Mouse (Mus musculus) CH12.LX (cell line): ENCODE measurements around the gene Fbxl21. TPM values are rescaled to one million over a fixed set of nuclear protein-coding genes. Genes with fewer than 3 reads are reported as not detected.

Source experiments
- DNase-seq: peaks from one replicate; pipeline ENCODE4 v3.0.0-alpha.2; 2013; ENCODE audit errors: extremely low read depth
- H3K27ac ChIP-seq: 2 replicates; pipeline ENCODE4 v1.5.1; 2012; ENCODE audit warnings: low read depth, mild to moderate bottlenecking, control low read depth, moderate library complexity; ENCODE audit not compliant: insufficient read depth
- H3K27me3 ChIP-seq: replicated peaks from 2 replicates; pipeline ENCODE3; 2012; ENCODE audit warnings: inconsistent platforms
- H3K36me3 ChIP-seq, 2 experiments: replicated peaks in 1 of 2; 2 replicates each; pipeline versions ENCODE3 to v1.6.1; 2012; ENCODE audit warnings: inconsistent platforms in 1 of 2, low read length in 1 of 2, mild to moderate bottlenecking in 1 of 2, mixed read lengths in 1 of 2, moderate library complexity in 1 of 2; ENCODE audit not compliant: control insufficient read depth in 1 of 2, insufficient read depth in 1 of 2
- H3K4me1 ChIP-seq, 2 experiments: 2 replicates each; pipeline ENCODE4 v1.6.1; 2012; ENCODE audit warnings: inconsistent platforms in 1 of 2, moderate library complexity in 1 of 2; ENCODE audit not compliant: insufficient read depth in 2 of 2, control insufficient read depth in 1 of 2
- H3K4me2 ChIP-seq: 2 replicates; pipeline ENCODE4 v1.6.1; 2012; ENCODE audit warnings: low read depth, mild to moderate bottlenecking, control low read depth; ENCODE audit not compliant: poor library complexity, insufficient read depth, severe bottlenecking
- H3K4me3 ChIP-seq, 3 experiments: fragments of 150-350 bp in 1 of 3; sonication (generic) in 1 of 3; replicated peaks in 1 of 3; 2 replicates each; pipeline versions ENCODE3 to v1.5.1; 2011 to 2012; ENCODE audit warnings: low read depth in 2 of 3, low read length in 2 of 3, mild to moderate bottlenecking in 2 of 3, moderate library complexity in 2 of 3, control low read depth in 1 of 3, improper control_type of control experiment in 1 of 3, inconsistent platforms in 1 of 3, mixed read lengths in 1 of 3; ENCODE audit not compliant: poor library complexity in 1 of 3
- H3K79me2 ChIP-seq: replicated peaks from 2 replicates; pipeline ENCODE4 v1.6.1; 2012; ENCODE audit warnings: mild to moderate bottlenecking, moderate library complexity; ENCODE audit not compliant: control insufficient read depth, poor library complexity, insufficient read depth, severe bottlenecking; ENCODE audit errors: extremely low read depth
- H3K9ac ChIP-seq: 2 replicates; pipeline ENCODE4 v1.6.1; 2012; ENCODE audit warnings: low read depth, mild to moderate bottlenecking, control low read depth, moderate library complexity; ENCODE audit not compliant: insufficient read depth
- H3K9me3 ChIP-seq: replicated peaks from 2 replicates; pipeline ENCODE3; 2012; ENCODE audit warnings: low read length, inconsistent platforms, mixed read lengths
- ELF1 ChIP-seq: IDR thresholded peaks from 2 replicates; pipeline ENCODE4 v1.6.1; 2014; ENCODE audit warnings: low read depth, mild to moderate bottlenecking, inconsistent platforms, low read length, improper control_type of control experiment
- KAT2A ChIP-seq: IDR thresholded peaks from 2 replicates; pipeline ENCODE4 v1.6.1; 2012; ENCODE audit warnings: low read length, improper control_type of control experiment, inconsistent platforms; ENCODE audit not compliant: insufficient replicate concordance
- MEF2A ChIP-seq: IDR thresholded peaks from 2 replicates; pipeline ENCODE4 v1.6.1; 2014; ENCODE audit warnings: low read depth, mild to moderate bottlenecking, inconsistent platforms, low read length, improper control_type of control experiment, borderline replicate concordance
- NELFE ChIP-seq: IDR thresholded peaks from 2 replicates; pipeline ENCODE4 v1.6.1; 2011; ENCODE audit warnings: low read depth, low read length, improper control_type of control experiment
- UBTF ChIP-seq: IDR thresholded peaks from 2 replicates; pipeline ENCODE4 v1.6.1; 2012; ENCODE audit warnings: low read depth, mild to moderate bottlenecking, inconsistent platforms, low read length, improper control_type of control experiment, moderate library complexity
- USF1 ChIP-seq: IDR thresholded peaks from 2 replicates; pipeline ENCODE4 v1.6.1; 2014; ENCODE audit warnings: low read depth, mild to moderate bottlenecking, inconsistent platforms, low read length, improper control_type of control experiment
- dilution Hi-C: fragments of 300-500 bp; cut with MboI; formaldehyde crosslinking; loops from 2 replicates; pipeline ENCODE4 v1.14.3; 2020; ENCODE audit warnings: low sequenced_read_pairs; ENCODE audit not compliant: extremely low pct_unique_long_range_greater_than_20kb, extremely low pct_ligation_motif_present
- in situ Hi-C: fragments of 300-500 bp; cut with MboI; formaldehyde crosslinking; loops from 3 replicates; pipeline ENCODE4 v1.14.3; 2019; ENCODE audit warnings: low sequenced_read_pairs, low pct_ligation_motif_present, low pct_unique_long_range_greater_than_20kb, mixed read lengths
- polyA plus RNA-seq: library from polyadenylated mRNA; unstranded; fragments of >175 nt; gene quantifications from 2 replicates; pipeline ENCODE4 v1.2.1, GENCODE M21; 2012; ENCODE audit warnings: low read depth; ENCODE audit not compliant: insufficient read length
- total RNA-seq, 2 experiments: library from RNA; depleted of rRNA; stranded (reverse); fragments of 300-350 nt in 1 of 2; fragments of >200 nt in 1 of 2; gene quantifications; 2 replicates each; pipeline ENCODE4 v1.2.3; 2012 to 2014

Fbxl21 gene
- total and polyA plus RNA-seq, 3 experiments = not detected

DNA sequence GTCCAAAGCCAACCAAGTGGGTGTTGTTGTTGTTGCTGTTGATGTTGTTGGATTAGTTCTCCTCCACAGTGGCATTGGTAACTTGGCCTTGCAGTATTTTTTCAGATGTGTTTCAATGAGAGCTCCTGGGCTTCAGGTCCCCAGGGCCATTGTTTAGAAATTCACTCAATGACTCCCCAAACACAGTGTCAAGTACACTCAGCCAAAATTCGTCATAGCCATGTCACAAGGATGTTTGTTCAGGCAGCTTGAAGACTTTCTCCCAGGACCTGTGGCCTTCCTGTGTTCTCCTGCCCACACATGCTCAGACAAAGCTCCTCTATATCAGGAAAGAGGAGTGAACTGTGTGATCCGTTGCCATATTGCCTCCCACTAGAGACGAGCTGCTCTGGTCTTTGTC lies 63.8 kb downstream of the Fbxl21 start:
- in situ Hi-C loops = no loop called here
- Histone ChIP-seq H3K79me2 (no peaks in the 10 kb centered on the region), H3K4me3 (no peak overlapping the region), H3K36me3 (no peaks in the 10 kb centered on the region), H3K27ac (no peak overlapping the region), H3K27me3 (peaks cover 77% of the 10 kb centered on the region), H3K9ac (no peak overlapping the region), H3K9me3 (no peaks in the 10 kb centered on the region), H3K4me2 (no peak overlapping the region), H3K4me1 (no peaks in the 10 kb centered on the region)
- dilution Hi-C loops = no loop called here
- TF ChIP-seq KAT2A = no peak
- TF ChIP-seq ELF1 = no peak
- TF ChIP-seq UBTF = no peak
- TF ChIP-seq MEF2A = no peak
- TF ChIP-seq NELFE = no peak
- TF ChIP-seq USF1 = no peak
- no peak for DNase-seq

Other genes with a start within 250 kb of the Fbxl21 start
- gene Cxcl14, start 225.9 kb upstream of the Fbxl21 start, total RNA-seq (2012; rRNA removed) = not detected in 2 replicates
- not detected in 2 replicates for gene Cxcl14, start 225.9 kb upstream of the Fbxl21 start, total RNA-seq (2014; rRNA removed)
- not detected in 2 replicates for gene Cxcl14, start 225.9 kb upstream of the Fbxl21 start, polyA plus RNA-seq
- not detected in 2 replicates for gene Gm3045, start 95.9 kb upstream of the Fbxl21 start, total RNA-seq (2012; rRNA removed)
- gene Gm3045, start 95.9 kb upstream of the Fbxl21 start, total RNA-seq (2014; rRNA removed) = not detected in 2 replicates
- not detected in 2 replicates for gene Gm3045, start 95.9 kb upstream of the Fbxl21 start, polyA plus RNA-seq
- gene Slc25a48, start 84.1 kb upstream of the Fbxl21 start, total RNA-seq (2012; rRNA removed) = not detected in 2 replicates
- gene Slc25a48, start 84.1 kb upstream of the Fbxl21 start, total RNA-seq (2014; rRNA removed) = not detected in 2 replicates
- gene Slc25a48, start 84.1 kb upstream of the Fbxl21 start, polyA plus RNA-seq = not detected in 2 replicates
- not detected in 2 replicates for gene Il9, start 40.2 kb upstream of the Fbxl21 start, total RNA-seq (2012; rRNA removed)
- gene Il9, start 40.2 kb upstream of the Fbxl21 start, total RNA-seq (2014; rRNA removed) = not detected in 2 replicates
- gene Il9, start 40.2 kb upstream of the Fbxl21 start, polyA plus RNA-seq = not detected in 2 replicates
- gene Lect2, start 26.0 kb downstream of the Fbxl21 start, total RNA-seq (2012; rRNA removed) = not detected in 2 replicates
- not detected in 2 replicates for gene Lect2, start 26.0 kb downstream of the Fbxl21 start, total RNA-seq (2014; rRNA removed)
- gene Lect2, start 26.0 kb downstream of the Fbxl21 start, polyA plus RNA-seq = not detected in 2 replicates
- not detected in 2 replicates for gene Tgfbi, start 87.1 kb downstream of the Fbxl21 start, total RNA-seq (2012; rRNA removed)
- not detected in 2 replicates for gene Tgfbi, start 87.1 kb downstream of the Fbxl21 start, total RNA-seq (2014; rRNA removed)
- not detected in 2 replicates for gene Tgfbi, start 87.1 kb downstream of the Fbxl21 start, polyA plus RNA-seq
- gene Smad5, start 180.5 kb downstream of the Fbxl21 start, total RNA-seq (2012; rRNA removed) = 3.9 and 4.3 TPM in 2 replicates
- 4.4 and 6.1 TPM in 2 replicates for gene Smad5, start 180.5 kb downstream of the Fbxl21 start, total RNA-seq (2014; rRNA removed)
- 7.4 and 8.3 TPM in 2 replicates for gene Smad5, start 180.5 kb downstream of the Fbxl21 start, polyA plus RNA-seq
- gene Gm45623, start 231.4 kb downstream of the Fbxl21 start, total RNA-seq (2012; rRNA removed) = not detected in 2 replicates
- gene Gm45623, start 231.4 kb downstream of the Fbxl21 start, total RNA-seq (2014; rRNA removed) = not detected in 2 replicates
- not detected in 2 replicates for gene Gm45623, start 231.4 kb downstream of the Fbxl21 start, polyA plus RNA-seq